Mouse (Mus musculus) intestine, embryonic 16.5 days (tissue): ENCODE measurements at regions not wholly inside any gene's neighbourhood (a gene's known extent, or its start where the extent isn't known, plus 50 kb on each side); places are given as distances from the start of the nearest gene placed in this dataset.

Source experiments
- ATAC-seq: fragments of 200-750 bp; cut with Nextera tagmentation; 2 replicates; pipeline ENCODE4 v1.8.0; 2017; ENCODE audit warnings: moderate TSS enrichment, moderate library complexity
- H3K27ac ChIP-seq: fragments of 300-500 bp; sonication (generic); 2 replicates; pipeline ENCODE4 v1.5.1; 2014; ENCODE audit warnings: mild to moderate bottlenecking, low read length
- H3K27me3 ChIP-seq: fragments of 300-500 bp; sonication (generic); replicated peaks from 2 replicates; pipeline ENCODE4 v1.6.1; 2014; ENCODE audit warnings: low read length, control low read depth, mixed read lengths; ENCODE audit not compliant: control insufficient read depth, insufficient read depth
- H3K36me3 ChIP-seq: fragments of 300-500 bp; sonication (generic); 2 replicates; pipeline ENCODE4 v1.6.1; 2014; ENCODE audit warnings: low read length, control low read depth; ENCODE audit not compliant: control insufficient read depth, insufficient read depth
- H3K4me1 ChIP-seq: fragments of 300-500 bp; sonication (generic); 2 replicates; pipeline ENCODE4 v1.6.1; 2014; ENCODE audit warnings: low read length, control low read depth, mixed read lengths; ENCODE audit not compliant: control insufficient read depth, insufficient read depth
- H3K4me2 ChIP-seq: fragments of 300-500 bp; sonication (generic); 2 replicates; pipeline ENCODE4 v1.6.1; 2014; ENCODE audit warnings: low read depth, low read length, control low read depth
- H3K4me3 ChIP-seq: fragments of 300-500 bp; sonication (generic); 2 replicates; pipeline ENCODE4 v1.5.1; 2014; ENCODE audit warnings: mild to moderate bottlenecking, low read length
- H3K9ac ChIP-seq: fragments of 300-500 bp; sonication (generic); 2 replicates; pipeline ENCODE4 v1.6.1; 2014; ENCODE audit warnings: low read depth, low read length
- H3K9me3 ChIP-seq: fragments of 300-500 bp; sonication (generic); 2 replicates; pipeline ENCODE4 v1.6.1; 2016; ENCODE audit warnings: low read length, control low read depth; ENCODE audit not compliant: control insufficient read depth
- WGBS: fragments of 180-500 bp; shearing (Covaris S2); extraction: QIAGEN DNeasy Blood & Tissue Kit; methylation state at CpG from one replicate; pipeline ENCODE4 v1.1.7; 2014; 5-methylcytosine and 5-hydroxymethylcytosine counted together

GRCm38 (mm10) chr12:49828553-49828952 lies 443.6 kb downstream of the Gm43517 start:
- no peak for ATAC-seq
- H3K9ac ChIP-seq = no peak overlapping the region
- no peaks in the 10 kb centered on the region for H3K9me3 ChIP-seq
- no peaks in the 10 kb centered on the region for H3K4me1 ChIP-seq
- H3K27ac ChIP-seq = no peak overlapping the region
- no peaks in the 10 kb centered on the region for H3K27me3 ChIP-seq
- no peaks in the 10 kb centered on the region for H3K36me3 ChIP-seq
- no peak overlapping the region for H3K4me2 ChIP-seq
- 86% methylated on average over 4 of the region's 4 CpGs for WGBS
- no peak overlapping the region for H3K4me3 ChIP-seq

GRCm38 (mm10) chr12:49830665-49831064 lies 445.7 kb downstream of the Gm43517 start:
- WGBS = 90% methylated on average over 4 of the region's 4 CpGs

GRCm38 (mm10) chr12:49832118-49832847 lies 447.3 kb downstream of the Gm43517 start:
- H3K27me3 ChIP-seq = no peaks in the 10 kb centered on the region
- no peak overlapping the region for H3K9ac ChIP-seq
- no peaks in the 10 kb centered on the region for H3K4me1 ChIP-seq
- H3K4me2 ChIP-seq = no peak overlapping the region
- no peak overlapping the region for H3K27ac ChIP-seq
- H3K4me3 ChIP-seq = no peak overlapping the region
- H3K9me3 ChIP-seq = no peaks in the 10 kb centered on the region
- WGBS = 40% methylated on average over 3 of the region's 3 CpGs
- H3K36me3 ChIP-seq = no peaks in the 10 kb centered on the region
- no peak for ATAC-seq

More at GRCm38 (mm10) chr12:49830665-49831064, 445.7 kb downstream of the Gm43517 start:
- Histone ChIP-seq H3K27me3 (no peaks in the 10 kb centered on the region), H3K9me3 (no peaks in the 10 kb centered on the region), H3K4me2 (no peak overlapping the region), H3K27ac (no peak overlapping the region), H3K36me3 (no peaks in the 10 kb centered on the region), H3K4me1 (no peaks in the 10 kb centered on the region), H3K4me3 (no peak overlapping the region), H3K9ac (no peak overlapping the region)
- no peak for ATAC-seq

- no peak overlapping the region for H3K27ac ChIP-seq
- no peak overlapping the region for H3K4me3 ChIP-seq
- 47% methylated on average over 7 of the region's 7 CpGs for WGBS
- no peak for ATAC-seq
- H3K27me3 ChIP-seq = no peaks in the 10 kb centered on the region
- no peaks in the 10 kb centered on the region for H3K36me3 ChIP-seq
- H3K4me2 ChIP-seq = no peak overlapping the region
- no peak overlapping the region for H3K9ac ChIP-seq
- H3K9me3 ChIP-seq = no peaks in the 10 kb centered on the region
- H3K4me1 ChIP-seq = no peaks in the 10 kb centered on the region
Observed at GRCm38 (mm10) chr12:49836282-49837070, 451.5 kb downstream of the Gm43517 start.

- WGBS = 77% methylated on average over 2 of the region's 2 CpGs
- ATAC-seq = no peak
- no peak overlapping the region for H3K4me2 ChIP-seq
- no peaks in the 10 kb centered on the region for H3K27me3 ChIP-seq
- no peaks in the 10 kb centered on the region for H3K36me3 ChIP-seq
- H3K9ac ChIP-seq = no peak overlapping the region
- H3K9me3 ChIP-seq = no peaks in the 10 kb centered on the region
- no peak overlapping the region for H3K27ac ChIP-seq
- no peaks in the 10 kb centered on the region for H3K4me1 ChIP-seq
- no peak overlapping the region for H3K4me3 ChIP-seq
Observed at GRCm38 (mm10) chr12:49885507-49885906, 500.5 kb downstream of the Gm43517 start.

GRCm38 (mm10) chr12:49887246-49887645 lies 502.3 kb downstream of the Gm43517 start:
- Histone ChIP-seq H3K9me3 (no peaks in the 10 kb centered on the region), H3K9ac (no peak overlapping the region), H3K36me3 (no peaks in the 10 kb centered on the region), H3K27ac (no peak overlapping the region), H3K27me3 (no peaks in the 10 kb centered on the region), H3K4me3 (no peak overlapping the region), H3K4me2 (no peak overlapping the region), H3K4me1 (no peaks in the 10 kb centered on the region)
- 80% methylated on average over 2 of the region's 2 CpGs for WGBS
- no peak for ATAC-seq

- no peaks in the 10 kb centered on the region for H3K27me3 ChIP-seq
- WGBS = 87% methylated on average over 2 of the region's 2 CpGs
- H3K4me2 ChIP-seq = no peak overlapping the region
- H3K4me3 ChIP-seq = no peak overlapping the region
- no peaks in the 10 kb centered on the region for H3K4me1 ChIP-seq
- H3K9ac ChIP-seq = no peak overlapping the region
- no peaks in the 10 kb centered on the region for H3K36me3 ChIP-seq
- H3K9me3 ChIP-seq = no peaks in the 10 kb centered on the region
- ATAC-seq = no peak
- H3K27ac ChIP-seq = no peak overlapping the region
Observed at GRCm38 (mm10) chr12:49897768-49898167, 512.8 kb downstream of the Gm43517 start.

GRCm38 (mm10) chr12:49915691-49916090 lies 530.7 kb downstream of the Gm43517 start:
- H3K36me3 ChIP-seq = no peaks in the 10 kb centered on the region
- no peaks in the 10 kb centered on the region for H3K9me3 ChIP-seq
- H3K4me2 ChIP-seq = no peak overlapping the region
- ATAC-seq = no peak
- H3K4me1 ChIP-seq = no peaks in the 10 kb centered on the region
- H3K27me3 ChIP-seq = no peaks in the 10 kb centered on the region
- no peak overlapping the region for H3K27ac ChIP-seq
- no peak overlapping the region for H3K9ac ChIP-seq
- no peak overlapping the region for H3K4me3 ChIP-seq
- WGBS = 87% methylated on average over 3 of the region's 3 CpGs

GRCm38 (mm10) chr12:49921608-49922007 lies 536.6 kb downstream of the Gm43517 start:
- H3K9ac ChIP-seq = no peak overlapping the region
- H3K27me3 ChIP-seq = no peaks in the 10 kb centered on the region
- H3K4me1 ChIP-seq = no peaks in the 10 kb centered on the region
- no peak overlapping the region for H3K27ac ChIP-seq
- no peaks in the 10 kb centered on the region for H3K9me3 ChIP-seq
- no peak for ATAC-seq
- WGBS = 58% methylated on average over 2 of the region's 2 CpGs
- no peak overlapping the region for H3K4me2 ChIP-seq
- no peaks in the 10 kb centered on the region for H3K36me3 ChIP-seq
- no peak overlapping the region for H3K4me3 ChIP-seq
